Mouse (Mus musculus): ENCODE results near the gene Mettl6.

GRCm38 (mm10) chr14:31486465-31486864 is 8.4 kb downstream of the Mettl6 start:
- no peak for TF ChIP-seq POLR2A (IDR thresholded peaks at IDR 0.05; ENCODE audit: borderline replicate concordance, insufficient read depth, low read length)
- TF ChIP-seq CTCF (IDR thresholded peaks at IDR 0.05; ENCODE audit: borderline replicate concordance, insufficient read depth, low read depth, low read length) = no peak

Measured in cerebellum, adult 2 months (tissue).